Mouse (Mus musculus) forebrain, embryonic 11.5 days (tissue): Measurements from ENCODE around the gene Stard3. TPM values are rescaled to one million over a fixed set of nuclear protein-coding genes. Genes with fewer than 3 reads are reported as not detected.

ENCODE experiments used
- ATAC-seq: fragments of 200-750 bp; cut with Nextera tagmentation; replicated peaks from 2 replicates; pipeline ENCODE4 v1.8.0; 2017; ENCODE audit warnings: moderate TSS enrichment; ENCODE audit not compliant: low FRiP score
- DNase-seq: peaks from one replicate; pipeline ENCODE4 v3.0.0-alpha.2; 2017; ENCODE audit warnings: low spot score
- H3K27ac ChIP-seq: fragments of 300-500 bp; sonication (generic); 2 replicates; pipeline ENCODE4 v1.5.1; 2014; ENCODE audit warnings: low read depth, low read length
- H3K27me3 ChIP-seq: fragments of 300-500 bp; sonication (generic); 2 replicates; pipeline ENCODE4 v1.6.1; 2014; ENCODE audit warnings: mild to moderate bottlenecking, low read length, mixed read lengths; ENCODE audit not compliant: control insufficient read depth, insufficient read depth
- H3K36me3 ChIP-seq: fragments of 300-500 bp; sonication (generic); 2 replicates; pipeline ENCODE4 v1.6.1; 2014; ENCODE audit warnings: mild to moderate bottlenecking, low read length, moderate library complexity, mixed read lengths; ENCODE audit not compliant: control insufficient read depth, insufficient read depth
- H3K4me1 ChIP-seq: fragments of 300-500 bp; sonication (generic); replicated peaks from 2 replicates; pipeline ENCODE4 v1.6.1; 2014; ENCODE audit warnings: low read length, mixed read lengths; ENCODE audit not compliant: control insufficient read depth, insufficient read depth
- H3K4me2 ChIP-seq: fragments of 300-500 bp; sonication (generic); 2 replicates; pipeline ENCODE4 v1.6.1; 2014; ENCODE audit warnings: low read depth, mild to moderate bottlenecking, low read length, moderate library complexity, mixed read lengths; ENCODE audit not compliant: severe bottlenecking
- H3K4me3 ChIP-seq: fragments of 300-500 bp; sonication (generic); 2 replicates; pipeline ENCODE4 v1.5.1; 2014; ENCODE audit warnings: low read depth, low read length
- H3K9ac ChIP-seq: fragments of 300-500 bp; sonication (generic); 2 replicates; pipeline ENCODE4 v1.6.1; 2014; ENCODE audit warnings: low read length
- H3K9me3 ChIP-seq: fragments of 300-500 bp; sonication (generic); 2 replicates; pipeline ENCODE4 v1.6.1; 2016; ENCODE audit warnings: low read length, mixed read lengths; ENCODE audit not compliant: control insufficient read depth
- WGBS: fragments of 180-500 bp; shearing (Covaris S2); extraction: QIAGEN DNeasy Blood & Tissue Kit; methylation state at CpG from one replicate; pipeline ENCODE4 v1.1.7; 2014; 5-methylcytosine and 5-hydroxymethylcytosine counted together
- polyA plus RNA-seq: library from polyadenylated mRNA; unstranded; fragments of >200 nt; fragmentation: Nextera tagmentation; extraction: Ambion mirVana; gene quantifications from 2 replicates; pipeline ENCODE4 v1.2.1, GENCODE M21; 2014

The Stard3 gene
- polyA plus RNA-seq, 1 experiment from 2014 or later, result 38.1 TPM

DNA sequence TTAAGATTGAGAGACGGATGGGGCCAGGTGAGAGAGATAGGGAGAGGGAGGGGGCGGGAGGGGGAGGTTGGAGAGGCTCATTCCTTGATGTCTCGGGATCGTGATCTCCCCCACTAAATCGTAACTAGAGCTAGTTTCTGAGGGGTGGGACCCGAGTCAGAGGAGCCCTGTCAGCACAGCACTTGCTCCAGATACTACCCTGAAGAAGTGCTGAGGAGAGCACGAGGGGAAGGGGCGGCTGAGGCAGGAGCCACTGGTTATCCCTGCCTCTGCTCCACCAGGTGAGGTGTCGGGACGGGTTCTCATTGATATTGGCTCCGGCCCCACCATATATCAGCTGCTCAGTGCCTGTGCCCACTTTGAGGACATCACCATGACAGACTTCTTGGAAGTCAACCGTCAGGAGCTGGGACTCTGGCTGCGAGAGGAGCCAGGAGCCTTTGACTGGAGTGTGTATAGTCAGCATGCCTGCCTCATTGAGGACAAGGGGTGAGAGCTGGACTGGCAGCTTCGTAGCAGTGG, 28.9 kb downstream of the Stard3 start:
- Histone ChIP-seq H3K4me2 (no peak overlapping the region), H3K4me3 (no peak overlapping the region), H3K27ac (no peak overlapping the region), H3K36me3 (no peaks in the 10 kb centered on the region), H3K9ac (no peak overlapping the region), H3K4me1 (0 out of 2 replicates have a peak, but pooled peaks cover 2% of the 10 kb centered on the region), H3K9me3 (no peaks in the 10 kb centered on the region), H3K27me3 (peaks cover 26% of the 10 kb centered on the region)
- DNase-seq (no peak), ATAC-seq (no peak)
- WGBS, result 62% methylated on average over 14 of the region's 14 CpGs

DNA sequence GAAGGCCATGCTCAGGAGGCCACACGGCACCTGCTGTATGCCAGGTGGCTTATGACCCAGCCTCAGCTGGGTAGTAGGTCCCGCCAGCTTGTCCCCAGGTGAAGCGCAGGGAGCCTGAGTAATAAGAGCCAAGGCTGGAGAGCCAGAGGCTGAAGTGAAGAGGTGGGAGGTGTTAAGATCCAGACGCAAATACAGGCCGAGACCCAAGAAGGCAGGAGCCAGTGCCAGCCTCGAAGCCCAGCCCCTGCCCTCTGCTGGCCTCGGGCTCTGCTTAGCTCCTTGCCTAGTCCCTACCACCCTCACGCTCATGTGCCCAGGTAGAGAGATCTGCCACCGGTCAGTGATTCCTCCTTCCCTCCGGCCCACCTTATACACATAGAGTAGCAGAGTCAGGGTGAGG, 30.1 kb downstream of the Stard3 start:
- Histone ChIP-seq H3K27me3 (peaks cover 26% of the 10 kb centered on the region), H3K27ac (no peak overlapping the region), H3K4me2 (no peak overlapping the region), H3K4me3 (no peak overlapping the region), H3K9me3 (no peaks in the 10 kb centered on the region), H3K36me3 (no peaks in the 10 kb centered on the region), H3K9ac (no peak overlapping the region), H3K4me1 (0 out of 2 replicates have a peak, but pooled peaks cover 2% of the 10 kb centered on the region)
- no peak for DNase-seq
- ATAC-seq, result no peak
- WGBS, result 73% methylated on average over 10 of the region's 10 CpGs

DNA sequence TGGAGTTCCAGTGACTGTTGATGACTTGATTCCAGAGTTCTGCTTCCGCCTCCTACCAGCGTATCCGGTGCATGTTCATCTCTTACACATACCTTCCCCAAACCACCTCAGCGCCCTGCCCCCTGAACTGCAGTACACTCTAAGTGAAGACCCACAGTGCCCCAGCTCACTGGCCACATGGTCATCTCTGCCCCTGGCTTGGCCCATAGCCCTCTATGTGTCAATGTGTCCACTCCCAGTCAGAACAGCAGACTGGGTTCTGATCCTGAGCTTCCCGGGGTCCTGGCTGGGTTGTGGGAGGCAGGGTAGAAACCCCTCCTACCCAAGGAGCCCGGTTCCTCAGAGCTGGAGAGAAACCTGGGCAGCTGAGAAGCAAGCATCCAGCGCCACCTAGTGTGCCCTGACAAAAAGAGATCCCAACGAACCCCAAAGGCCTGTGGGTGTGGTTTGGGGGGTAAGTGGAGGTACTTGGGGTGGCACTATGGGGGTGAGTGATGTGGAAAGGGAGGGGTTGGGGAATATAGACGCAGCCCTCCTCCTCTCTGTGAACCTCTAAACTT, 31.1 kb downstream of the Stard3 start:
- Histone ChIP-seq H3K27ac (no peak overlapping the region), H3K4me1 (0 out of 2 replicates have a peak, but pooled peaks cover 2% of the 10 kb centered on the region), H3K4me2 (no peak overlapping the region), H3K4me3 (no peak overlapping the region), H3K9ac (no peak overlapping the region), H3K9me3 (no peaks in the 10 kb centered on the region), H3K27me3 (peaks cover 26% of the 10 kb centered on the region), H3K36me3 (no peaks in the 10 kb centered on the region)
- DNase-seq (peak; percentile 73), ATAC-seq (no peak)
- WGBS, result 22% methylated on average over 9 of the region's 9 CpGs

DNA sequence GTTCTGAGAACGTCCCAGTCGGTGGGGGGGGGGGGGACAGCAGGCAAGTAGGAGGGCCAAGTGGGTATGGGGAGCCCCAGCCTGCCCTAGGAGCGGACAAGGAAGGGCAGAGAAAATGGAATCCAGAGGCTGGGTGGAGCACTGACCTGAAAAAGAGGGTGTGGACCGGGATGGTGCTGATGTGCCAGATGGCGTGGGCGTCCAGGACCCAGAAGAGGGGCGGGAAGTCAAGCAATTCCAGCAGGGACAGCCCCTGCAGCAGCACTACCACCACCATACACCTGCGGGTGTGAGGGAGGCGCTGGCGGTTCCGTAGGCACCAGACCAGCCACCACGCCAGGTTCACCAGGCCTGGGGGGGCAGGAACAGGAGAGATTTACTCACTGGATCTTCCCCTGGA, 32.0 kb downstream of the Stard3 start:
- no peak for ATAC-seq

DNA sequence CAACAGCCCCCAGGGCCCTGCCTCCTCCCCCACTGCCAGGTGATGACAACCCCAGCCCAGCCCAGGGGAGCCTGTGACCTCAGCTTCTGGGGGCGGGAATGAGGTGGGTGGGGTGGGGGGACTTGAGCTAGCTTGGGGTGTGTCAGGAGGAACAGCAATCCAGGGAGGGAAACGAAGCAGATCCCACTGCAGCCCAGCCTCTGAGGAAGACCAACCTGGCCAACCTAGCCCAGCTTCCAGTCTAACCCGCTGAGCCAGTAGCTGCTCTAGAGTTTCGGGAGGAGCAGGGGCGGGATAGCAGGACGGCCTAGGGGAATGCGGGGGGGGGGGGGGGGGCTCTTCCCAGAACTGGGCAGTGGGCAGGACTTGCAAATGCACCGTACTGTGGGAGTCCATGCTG, 33.9 kb downstream of the Stard3 start:
- no peak for DNase-seq
- H3K4me3 ChIP-seq, result no peak overlapping the region
- no peak overlapping the region for H3K27ac ChIP-seq
- 0 out of 2 replicates have a peak, but pooled peaks cover 2% of the 10 kb centered on the region for H3K4me1 ChIP-seq
- H3K27me3 ChIP-seq, result peaks cover 12% of the 10 kb centered on the region
- WGBS, result 19% methylated on average over 8 of the region's 8 CpGs
- ATAC-seq, result no peak
- no peaks in the 10 kb centered on the region for H3K36me3 ChIP-seq
- no peak overlapping the region for H3K4me2 ChIP-seq
- no peaks in the 10 kb centered on the region for H3K9me3 ChIP-seq
- no peak overlapping the region for H3K9ac ChIP-seq

More for the DNA sequence above, 32.0 kb downstream of the Stard3 start:
- WGBS, result 71% methylated on average over 12 of the region's 12 CpGs
- Histone ChIP-seq H3K36me3 (no peaks in the 10 kb centered on the region), H3K9me3 (no peaks in the 10 kb centered on the region), H3K4me3 (no peak overlapping the region), H3K27me3 (peaks cover 26% of the 10 kb centered on the region), H3K9ac (no peak overlapping the region), H3K27ac (no peak overlapping the region), H3K4me2 (no peak overlapping the region), H3K4me1 (0 out of 2 replicates have a peak, but pooled peaks cover 2% of the 10 kb centered on the region)
- DNase-seq, result no peak

DNA sequence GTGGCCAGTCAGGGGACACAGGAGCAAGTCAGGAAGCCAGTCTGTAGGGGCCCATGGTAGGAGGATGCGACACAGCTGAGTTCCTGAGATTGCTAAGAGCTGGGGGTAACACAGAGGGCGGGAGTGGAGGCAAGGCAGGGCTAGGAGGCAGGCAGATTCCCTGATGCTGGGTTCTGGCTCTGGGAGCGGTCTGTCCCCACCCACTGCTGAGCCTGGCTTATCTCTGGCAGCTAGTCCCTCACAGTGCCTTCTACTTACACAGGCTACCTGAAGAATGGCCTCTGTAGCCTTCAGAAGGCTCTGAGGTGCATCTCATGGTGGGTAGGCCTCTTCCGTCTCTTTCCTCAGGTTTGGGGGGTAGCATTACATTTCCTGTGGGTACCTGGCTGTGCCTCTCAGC, 34.5 kb downstream of the Stard3 start:
- ATAC-seq (no peak), DNase-seq (no peak)
- 49% methylated on average over 4 of the region's 4 CpGs for WGBS
- H3K27ac ChIP-seq, result no peak overlapping the region
- H3K4me1 ChIP-seq, result 0 out of 2 replicates have a peak, but pooled peaks cover 2% of the 10 kb centered on the region
- peaks cover 6% of the 10 kb centered on the region for H3K27me3 ChIP-seq
- H3K36me3 ChIP-seq, result no peaks in the 10 kb centered on the region
- H3K4me3 ChIP-seq, result no peak overlapping the region
- H3K9ac ChIP-seq, result no peak overlapping the region
- no peaks in the 10 kb centered on the region for H3K9me3 ChIP-seq
- H3K4me2 ChIP-seq, result no peak overlapping the region

DNA sequence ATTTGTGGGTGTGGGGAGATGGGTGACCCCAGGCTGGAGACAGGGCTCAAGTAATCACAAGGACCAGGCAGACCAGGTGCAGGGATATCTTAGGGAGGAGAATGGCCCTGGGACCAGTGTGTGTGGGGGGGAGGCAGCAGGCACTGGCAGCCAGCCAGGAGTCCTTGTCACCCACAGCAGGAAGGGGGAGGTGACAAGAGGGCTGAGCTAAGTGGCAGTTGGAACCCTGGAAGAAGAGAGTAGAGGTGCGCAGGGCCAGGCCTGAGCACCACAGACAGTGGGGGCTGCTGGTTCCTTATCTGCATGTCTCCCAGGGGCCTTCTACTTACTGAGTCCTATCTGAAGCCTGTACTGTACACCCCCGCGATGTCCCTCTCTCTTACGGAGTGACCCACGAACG, 35.1 kb downstream of the Stard3 start:
- no peak overlapping the region for H3K4me2 ChIP-seq
- no peak overlapping the region for H3K9ac ChIP-seq
- peaks cover under 1% of the 10 kb centered on the region; the same call in 1 of the 2 replicates for H3K27me3 ChIP-seq
- no peaks in the 10 kb centered on the region for H3K36me3 ChIP-seq
- no peak for DNase-seq
- 79% methylated on average over 6 of the region's 6 CpGs for WGBS
- no peaks in the 10 kb centered on the region for H3K9me3 ChIP-seq
- H3K4me1 ChIP-seq, result 0 out of 2 replicates have a peak, but pooled peaks cover 2% of the 10 kb centered on the region
- no peak overlapping the region for H3K4me3 ChIP-seq
- H3K27ac ChIP-seq, result no peak overlapping the region
- ATAC-seq, result no peak

DNA sequence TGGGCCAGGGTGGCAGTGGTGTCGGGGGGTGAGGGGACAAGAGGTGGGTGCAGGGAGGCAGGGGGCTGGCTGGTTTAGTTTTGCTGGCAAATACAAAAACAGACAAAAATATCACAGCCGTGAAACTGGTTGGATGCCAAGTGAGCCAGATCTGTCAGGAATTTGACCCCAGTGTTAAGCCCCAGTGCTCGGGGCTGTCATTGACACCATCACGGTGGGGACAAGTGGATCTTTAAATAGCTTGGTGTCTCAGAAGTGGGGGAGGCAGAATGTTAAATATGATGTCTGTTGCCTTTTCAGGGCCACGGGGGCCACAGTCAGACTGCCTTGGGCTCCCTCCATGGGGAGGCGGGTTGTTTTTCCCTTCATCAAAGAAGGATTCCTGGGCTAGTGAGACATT, 36.1 kb downstream of the Stard3 start:
- ATAC-seq (no peak), DNase-seq (no peak)
- H3K36me3 ChIP-seq, result no peaks in the 10 kb centered on the region
- H3K4me3 ChIP-seq, result no peak overlapping the region
- H3K4me1 ChIP-seq, result no peaks in the 10 kb centered on the region
- no peak overlapping the region for H3K4me2 ChIP-seq
- H3K9me3 ChIP-seq, result no peaks in the 10 kb centered on the region
- H3K27ac ChIP-seq, result no peak overlapping the region
- WGBS, result 59% methylated on average over 6 of the region's 6 CpGs
- no peaks in the 10 kb centered on the region; the same call in 1 of the 2 replicates for H3K27me3 ChIP-seq
- H3K9ac ChIP-seq, result no peak overlapping the region

DNA sequence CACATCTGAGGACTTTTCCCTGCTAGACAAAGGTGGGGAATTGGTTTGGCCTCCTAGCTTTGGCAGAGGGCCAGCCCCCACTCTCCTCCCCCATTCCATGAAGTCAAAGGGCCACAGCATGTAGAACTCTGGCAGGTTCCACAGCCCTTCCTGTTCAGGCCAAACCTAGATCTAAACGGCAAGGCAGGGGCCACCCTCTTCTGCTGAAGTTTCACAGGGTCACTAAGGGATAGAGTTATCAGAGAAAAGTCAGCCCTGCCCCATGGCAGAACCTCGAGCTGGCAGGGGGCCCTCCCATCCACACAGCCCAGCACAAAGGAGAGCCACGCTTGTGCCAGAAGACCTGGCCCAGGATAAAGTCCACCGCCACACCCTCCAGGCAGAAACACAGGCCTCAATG, 36.9 kb downstream of the Stard3 start:
- no peak for ATAC-seq
- Histone ChIP-seq H3K27me3 (no peaks in the 10 kb centered on the region), H3K27ac (no peak overlapping the region), H3K4me3 (no peak overlapping the region), H3K36me3 (no peaks in the 10 kb centered on the region), H3K9ac (no peak overlapping the region), H3K4me1 (no peaks in the 10 kb centered on the region), H3K9me3 (no peaks in the 10 kb centered on the region), H3K4me2 (no peak overlapping the region)
- DNase-seq, result no peak
- WGBS, result 67% methylated on average over 4 of the region's 4 CpGs
